Mouse (Mus musculus) thymus, adult 2 months (tissue): ENCODE data around the gene Rilp. TPM values are rescaled to one million over a fixed set of nuclear protein-coding genes. Genes with fewer than 3 reads are reported as not detected.

Experiments
- DNase-seq: peaks from one replicate; pipeline ENCODE4 v3.0.0; 2021
- H3K27ac ChIP-seq: fragments of 200-500 bp; 2 replicates; pipeline ENCODE4 v1.5.1; 2012; ENCODE audit warnings: low read length, control low read depth; ENCODE audit not compliant: control insufficient read depth, insufficient read depth
- H3K27me3 ChIP-seq: fragments of 200-500 bp; 2 replicates; pipeline ENCODE4 v1.6.1; 2012; ENCODE audit warnings: mild to moderate bottlenecking, low read length, moderate library complexity, mixed read lengths; ENCODE audit not compliant: control insufficient read depth, insufficient read depth
- H3K36me3 ChIP-seq: fragments of 200-500 bp; 2 replicates; pipeline ENCODE4 v1.6.1; 2012; ENCODE audit warnings: mild to moderate bottlenecking, low read length, moderate library complexity; ENCODE audit not compliant: control insufficient read depth, insufficient read depth
- H3K4me1 ChIP-seq: fragments of 200-500 bp; replicated peaks from 2 replicates; pipeline ENCODE4 v1.6.1; 2012; ENCODE audit warnings: low read length; ENCODE audit not compliant: control insufficient read depth, insufficient read depth
- H3K4me3 ChIP-seq: fragments of 200-500 bp; 2 replicates; pipeline ENCODE4 v1.5.1; 2012; ENCODE audit warnings: mild to moderate bottlenecking, low read length, control low read depth, moderate library complexity; ENCODE audit not compliant: control insufficient read depth, insufficient read depth
- CTCF ChIP-seq: fragments of 200-500 bp; IDR thresholded peaks from 2 replicates; pipeline ENCODE4 v1.5.1; 2012; ENCODE audit warnings: mild to moderate bottlenecking, control low read depth, low read length, moderate library complexity, borderline replicate concordance; ENCODE audit not compliant: control insufficient read depth, poor library complexity, insufficient read depth; ENCODE audit errors: extremely low read depth
- POLR2A ChIP-seq: fragments of 200-500 bp; IDR thresholded peaks from 2 replicates; pipeline ENCODE4 v1.6.1; 2012; ENCODE audit warnings: mild to moderate bottlenecking, low read length, control low read depth, moderate library complexity; ENCODE audit not compliant: control insufficient read depth, poor library complexity, insufficient read depth; ENCODE audit errors: extremely low read depth
- WGBS: fragments of 180-500 bp; shearing (Covaris S2); methylation state at CpG from one replicate; pipeline ENCODE4 v1.1.7; 2018; 5-methylcytosine and 5-hydroxymethylcytosine counted together
- polyA plus RNA-seq: library from polyadenylated mRNA; depleted of rRNA; stranded (reverse); fragments of >200 nt; gene quantifications from 2 replicates; pipeline ENCODE4 v1.2.3, GENCODE M21; 2012; rRNA removed

Gene Rilp
- polyA plus RNA-seq, 1 experiment = 3.2 TPM

GRCm38 (mm10) chr11:75560530-75561409, 50.9 kb downstream of the Rilp start:
- DNase-seq = peak; percentile 89
- 33% methylated on average over 14 of the region's 14 CpGs for WGBS
- H3K27ac ChIP-seq = peak overlapping the region; percentile 93
- H3K4me1 ChIP-seq = peaks cover 43% of the 10 kb centered on the region
- H3K4me3 ChIP-seq = peak overlapping the region; percentile 28
- no peaks in the 10 kb centered on the region for H3K27me3 ChIP-seq
- peaks cover 35% of the 10 kb centered on the region for H3K36me3 ChIP-seq
- TF ChIP-seq CTCF (no peak), POLR2A (peak; percentile 39; the same call in 1 of the 2 replicates)

- peaks cover 46% of the 10 kb centered on the region for H3K4me1 ChIP-seq
- no peak for TF ChIP-seq POLR2A
- no peak for TF ChIP-seq CTCF
- peaks cover 35% of the 10 kb centered on the region for H3K36me3 ChIP-seq
- H3K27ac ChIP-seq = peak overlapping the region; percentile 83
- H3K4me3 ChIP-seq = no peak overlapping the region
- DNase-seq = no peak
- WGBS = 28% methylated on average over 5 of the region's 5 CpGs
- H3K27me3 ChIP-seq = no peaks in the 10 kb centered on the region
These were observed 51.5 kb downstream of the Rilp start for GRCm38 (mm10) chr11:75561410-75561791.

Other genes starting within 250 kb of the Rilp start
- 62.8 and 93.9 TPM in 2 replicates for gene Rpa1, start 161.8 kb upstream of the Rilp start, polyA plus RNA-seq
- 5.6 and 7.8 TPM in 2 replicates for gene Smyd4, start 161.7 kb upstream of the Rilp start, polyA plus RNA-seq
- 43.4 and 46.7 TPM in 2 replicates for gene Serpinf1, start 87.4 kb upstream of the Rilp start, polyA plus RNA-seq
- 1.4 and 3.1 TPM in 2 replicates for gene Serpinf2, start 70.5 kb upstream of the Rilp start, polyA plus RNA-seq
- 52.1 and 53.7 TPM in 2 replicates for gene Wdr81, start 55.4 kb upstream of the Rilp start, polyA plus RNA-seq
- 13.0 and 14.4 TPM in 2 replicates for gene Tlcd2, start 48.4 kb upstream of the Rilp start, polyA plus RNA-seq
- 142 and 161 TPM in 2 replicates for gene Prpf8, start 23.3 kb upstream of the Rilp start, polyA plus RNA-seq
- 4.7 and 4.8 TPM in 2 replicates for gene Scarf1, start 3.4 kb downstream of the Rilp start, polyA plus RNA-seq
- gene Slc43a2, start 21.6 kb downstream of the Rilp start, polyA plus RNA-seq = 207 and 214 TPM in 2 replicates
- 99.7 and 108 TPM in 2 replicates for gene Pitpna, start 78.0 kb downstream of the Rilp start, polyA plus RNA-seq
- 149 and 164 TPM in 2 replicates for gene Inpp5k, start 120.9 kb downstream of the Rilp start, polyA plus RNA-seq
- gene Myo1c, start 140.4 kb downstream of the Rilp start, polyA plus RNA-seq = 78.0 and 90.2 TPM in 2 replicates
- gene Crk, start 169.2 kb downstream of the Rilp start, polyA plus RNA-seq = 46.7 and 85.4 TPM in 2 replicates
- 170 and 177 TPM in 2 replicates for gene Ywhae, start 222.8 kb downstream of the Rilp start, polyA plus RNA-seq